Comparison of ENCODE assay signal across 8 mouse cellular contexts in genomic region chr11:45943108-45943705, GRCm38 (mm10). TPM values are rescaled to one million over a fixed set of nuclear protein-coding genes. Genes with fewer than 3 reads are reported as not detected.
DNase-seq lines count a peak whose midpoint lies in the region; ATAC-seq lines count a peak whose summit lies in the region.

No protein-coding gene starts in this region.

- intact Hi-C loops in left cerebral cortex, postnatal 4 days (cut with DNase I): loop anchor here (5.0 kb wide), 1 partner anchor 274 kb away; no protein-coding TSS in a partner anchor

- DNase-seq in layer of hippocampus, adult 11-12 months (ENCODE audit: low spot score): peak; percentile 56
- DNase-seq in layer of hippocampus, adult 9-10 months (ENCODE audit: low spot score): no peak
- DNase-seq in left cerebral cortex, postnatal 4 days: peak; percentile 20
- DNase-seq in right cerebral cortex, adult 18-20 months: peak; percentile 74
- DNase-seq in spleen, postnatal 4 days (ENCODE audit: low spot score in 2 of 2): no peak
- DNase-seq in thymus, postnatal 36 days: no peak

- H3K27me3 ChIP-seq in embryonic facial prominence, embryonic 13.5 days: no peaks in the 10 kb centered on the region
- H3K27me3 ChIP-seq in heart, embryonic 16.5 days (ENCODE audit: control insufficient read depth, insufficient read depth, low read length): no peaks in the 10 kb centered on the region

- H3K9ac ChIP-seq in embryonic facial prominence, embryonic 13.5 days: peak overlapping the region; percentile 89; the same call in 1 of the 2 replicates
- peak overlapping the region; percentile 92 for H3K9ac ChIP-seq in heart, embryonic 16.5 days (ENCODE audit: low read length)

- peaks cover 12% of the 10 kb centered on the region for H3K4me1 ChIP-seq in embryonic facial prominence, embryonic 13.5 days
- peaks cover 13% of the 10 kb centered on the region for H3K4me1 ChIP-seq in heart, embryonic 16.5 days (ENCODE audit: control insufficient read depth, insufficient read depth, low read length)

- WGBS in embryonic facial prominence, embryonic 13.5 days: 65% methylated on average over 7 of the region's 7 CpGs
- WGBS in heart, embryonic 16.5 days: 47% methylated on average over 7 of the region's 7 CpGs

- no peak for ATAC-seq in embryonic facial prominence, embryonic 13.5 days (ENCODE audit: insufficient number of reproducible peaks, insufficient read depth, low FRiP score, low TSS enrichment, low read depth)
- no peak for ATAC-seq in heart, embryonic 16.5 days (replicated peaks; ENCODE audit: extremely low read depth, insufficient read depth, low FRiP score)

- no peak overlapping the region for H3K27ac ChIP-seq in embryonic facial prominence, embryonic 13.5 days
- H3K27ac ChIP-seq in heart, embryonic 16.5 days (ENCODE audit: low read length): no peak overlapping the region

- peak overlapping the region; percentile 87 for H3K4me2 ChIP-seq in embryonic facial prominence, embryonic 13.5 days
- peak overlapping the region; percentile 92 for H3K4me2 ChIP-seq in heart, embryonic 16.5 days (ENCODE audit: low read depth, low read length)

- no peaks in the 10 kb centered on the region for H3K9me3 ChIP-seq in embryonic facial prominence, embryonic 13.5 days
- no peaks in the 10 kb centered on the region for H3K9me3 ChIP-seq in heart, embryonic 16.5 days (replicated peaks; ENCODE audit: control insufficient read depth, low read length)

- H3K4me3 ChIP-seq in embryonic facial prominence, embryonic 13.5 days: peak overlapping the region; percentile 90
- H3K4me3 ChIP-seq in heart, embryonic 16.5 days (ENCODE audit: low read length): peak overlapping the region; percentile 72

- H3K36me3 ChIP-seq in embryonic facial prominence, embryonic 13.5 days: peaks cover 13% of the 10 kb centered on the region; the same call in 1 of the 2 replicates
- H3K36me3 ChIP-seq in heart, embryonic 16.5 days (ENCODE audit: control insufficient read depth, insufficient read depth): no peaks in the 10 kb centered on the region

RNA-seq across cellular contexts. Expression of gene Lsm11, which starts 1.5 kb away (rescaled TPM):
- 5.4 and 7.0 TPM in 2 replicates for polyA plus RNA-seq in embryonic facial prominence, embryonic 13.5 days (2015; fragmentation: Nextera tagmentation; extraction: Ambion mirVana)
- polyA plus RNA-seq in heart, embryonic 16.5 days (2015; fragmentation: Nextera tagmentation; extraction: Ambion mirVana): 5.6 and 6.1 TPM in 2 replicates
- 10 to 100 TPM; 92.2 to 93.4 TPM for total RNA-seq in left cerebral cortex, postnatal 4 days (2021)

RNA-seq across cellular contexts. Expression of gene Thg1l, which starts 12.1 kb away (rescaled TPM):
- 12.7 and 13.2 TPM in 2 replicates for polyA plus RNA-seq in embryonic facial prominence, embryonic 13.5 days (2015; fragmentation: Nextera tagmentation; extraction: Ambion mirVana)
- 7.4 and 8.2 TPM in 2 replicates for polyA plus RNA-seq in heart, embryonic 16.5 days (2015; fragmentation: Nextera tagmentation; extraction: Ambion mirVana)
- 10 to 100 TPM; 12.2 to 16.1 TPM for total RNA-seq in left cerebral cortex, postnatal 4 days (2021)

RNA-seq across cellular contexts. Expression of gene Sox30, which starts 36.9 kb away (rescaled TPM):
- 0.11 TPM in 1 of 2 replicates, not detected in the other for polyA plus RNA-seq in embryonic facial prominence, embryonic 13.5 days (2015; fragmentation: Nextera tagmentation; extraction: Ambion mirVana)
- 0.09 TPM in 1 of 2 replicates, not detected in the other for polyA plus RNA-seq in heart, embryonic 16.5 days (2015; fragmentation: Nextera tagmentation; extraction: Ambion mirVana)
- total RNA-seq in left cerebral cortex, postnatal 4 days (2021): under 1 TPM; 0.28 to 0.30 TPM

Comparison
In these comparisons a context has a peak if more than half of its experiments do, and no peak if none do; other contexts are left out.
1. DNase-seq: peak in layer of hippocampus, adult 11-12 months (single experiment), left cerebral cortex, postnatal 4 days (single experiment) and right cerebral cortex, adult 18-20 months (single experiment); none in layer of hippocampus, adult 9-10 months (single experiment), spleen, postnatal 4 days (0 of 2) and thymus, postnatal 36 days (0 of 2).